Mouse (Mus musculus): Measurements from ENCODE around the gene Ubap1.

The Ubap1 gene

DNA sequence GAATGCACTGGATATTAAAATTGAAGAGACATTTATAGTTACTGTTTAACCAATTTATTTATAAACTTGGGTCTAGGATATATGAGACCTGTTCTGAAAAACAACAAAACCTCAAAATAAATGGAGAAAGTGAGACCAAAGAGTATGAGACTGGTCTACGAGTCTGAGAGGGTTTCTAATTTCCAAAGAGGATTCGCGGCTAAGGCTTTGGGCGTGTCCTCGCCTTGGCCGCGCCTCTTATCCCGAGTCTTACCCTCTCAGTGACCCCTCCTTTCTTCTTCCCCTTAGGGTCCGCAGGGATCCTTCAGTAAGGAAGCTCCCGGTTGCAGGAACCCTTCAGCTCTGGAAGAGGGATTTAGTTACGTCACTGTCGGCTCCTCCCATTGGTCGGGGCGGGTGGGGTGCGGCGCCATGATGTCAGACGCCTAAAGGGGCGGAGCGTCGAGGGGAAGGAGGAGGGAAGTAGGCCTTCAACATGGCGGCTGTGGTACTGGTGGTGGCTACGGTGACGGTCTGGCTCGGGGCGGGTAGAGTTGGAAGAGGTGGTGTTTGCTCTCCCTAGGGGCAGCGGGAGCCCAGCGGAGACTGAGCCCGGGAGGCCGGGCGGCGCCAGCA, at the start of gene Ubap1:
Ubap1 (plus strand) TSS at position 413 of the 615 bp plus-strand sequence.
- DNase-seq: peak; percentile 89

DNA sequence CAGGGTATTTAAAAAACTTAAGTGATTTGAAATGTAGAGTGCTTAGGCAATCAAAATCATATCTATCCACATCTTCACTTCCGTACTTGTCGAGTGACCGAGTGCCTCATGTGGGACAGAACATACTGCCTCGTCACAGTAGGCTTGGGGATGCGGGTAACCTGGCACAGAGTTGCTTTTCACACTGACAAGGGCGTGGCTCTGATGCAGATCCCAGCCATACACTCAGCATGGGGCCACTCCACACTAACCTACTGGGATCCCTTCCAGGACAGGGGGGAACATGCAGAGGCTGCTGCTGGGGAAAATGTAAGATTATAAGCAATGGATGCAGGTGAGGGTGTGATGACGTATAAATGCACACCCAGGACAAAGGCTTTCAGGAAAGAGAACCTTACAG, 45.1 kb upstream of the Ubap1 start:
- no peak for DNase-seq

GRCm38 (mm10) chr4:41304302-41304701, 44.5 kb upstream of the Ubap1 start:
- DNase-seq: no peak

DNA sequence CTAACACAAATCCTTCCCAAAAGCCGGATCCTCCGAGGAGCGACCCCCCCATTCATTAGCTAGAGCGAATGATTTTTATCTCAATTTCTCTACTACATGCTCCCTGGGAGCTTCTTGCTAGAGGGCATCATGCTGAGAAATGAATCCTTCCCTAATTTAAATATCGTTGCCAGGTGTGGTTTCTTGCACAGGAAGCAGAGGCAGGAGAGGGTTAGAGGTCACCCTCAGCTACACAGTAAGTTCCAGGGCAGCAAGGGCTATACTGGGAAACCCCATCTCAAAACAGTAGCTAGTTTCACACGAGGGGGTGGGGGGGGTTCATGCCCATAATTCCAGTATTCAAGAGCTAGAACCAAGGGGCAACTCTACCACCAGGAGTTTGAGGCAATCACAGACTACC, 41.4 kb upstream of the Ubap1 start:
- DNase-seq: no peak

- DNase-seq: no peak
Measured at GRCm38 (mm10) chr4:41310567-41311563, 37.9 kb upstream of the Ubap1 start.

DNA sequence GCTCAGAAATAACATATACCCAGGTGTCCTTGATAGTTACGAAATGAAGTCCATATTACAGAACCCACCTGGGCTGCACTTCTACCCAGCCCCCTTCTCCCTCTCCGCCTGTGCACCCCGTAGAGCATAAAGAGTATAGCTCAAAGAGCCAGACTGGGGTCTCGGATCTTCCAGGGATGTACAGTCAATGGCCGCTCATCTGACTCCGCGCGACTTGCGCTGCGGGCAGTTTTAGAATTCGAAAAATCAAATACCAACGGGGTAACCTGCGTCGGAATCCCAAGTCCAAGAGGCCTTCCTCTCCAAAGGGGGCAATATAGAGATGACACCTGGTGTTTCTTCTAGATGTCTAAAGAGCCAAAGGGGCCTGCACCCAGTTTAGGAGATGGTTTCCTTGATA, 35.1 kb upstream of the Ubap1 start:
- no peak for DNase-seq

GRCm38 (mm10) chr4:41314141-41315129, 34.4 kb upstream of the Ubap1 start, which contains the start of gene Dcaf12:
Gene Dcaf12 (minus strand): TSS chr4:41314889.
- DNase-seq: peak; percentile 94

DNA sequence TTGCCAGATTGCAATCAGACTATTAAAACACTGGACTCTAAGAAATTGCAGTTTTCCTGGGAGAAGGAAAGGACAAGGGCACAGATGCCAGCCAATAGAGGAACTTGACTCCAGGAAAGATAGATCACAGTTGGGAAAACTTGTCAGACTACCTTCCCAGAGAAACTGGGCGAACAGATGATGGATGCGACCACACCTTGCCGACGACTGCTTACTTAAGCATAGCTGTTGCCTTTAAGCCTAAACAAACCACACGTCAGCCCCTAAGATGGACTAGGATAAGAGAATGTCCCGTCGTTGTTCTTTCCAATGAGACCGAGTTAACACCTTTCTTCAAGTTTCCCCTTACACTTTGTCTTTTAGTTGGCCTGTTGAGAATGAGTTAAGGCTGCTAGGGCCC, 33.6 kb upstream of the Ubap1 start:
- DNase-seq: no peak

DNA sequence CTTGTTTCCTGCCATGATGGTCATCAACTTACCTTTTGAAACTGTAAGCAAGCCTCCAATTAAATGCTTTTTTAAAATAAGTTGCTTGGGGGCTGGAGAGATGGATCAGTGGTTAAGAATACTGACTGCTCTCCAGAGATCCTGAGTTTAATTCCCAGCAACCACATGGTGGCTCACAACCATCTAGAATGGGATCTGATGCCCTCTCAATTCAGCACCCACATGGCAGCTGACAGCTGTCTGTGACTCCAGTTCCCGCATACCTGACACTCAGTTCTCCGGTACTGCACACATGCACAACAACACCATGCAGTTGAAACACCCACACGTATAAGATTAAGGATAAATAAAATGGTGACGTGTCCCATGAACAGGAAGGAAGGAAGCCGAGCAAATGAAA, 30.5 kb upstream of the Ubap1 start:
- no peak for DNase-seq

- DNase-seq: no peak
Measured at GRCm38 (mm10) chr4:41320971-41321370, 27.8 kb upstream of the Ubap1 start.

GRCm38 (mm10) chr4:41326876-41327275, 21.9 kb upstream of the Ubap1 start:
- DNase-seq: no peak

- no peak for DNase-seq
Measured at GRCm38 (mm10) chr4:41329481-41329880, 19.3 kb upstream of the Ubap1 start.

DNA sequence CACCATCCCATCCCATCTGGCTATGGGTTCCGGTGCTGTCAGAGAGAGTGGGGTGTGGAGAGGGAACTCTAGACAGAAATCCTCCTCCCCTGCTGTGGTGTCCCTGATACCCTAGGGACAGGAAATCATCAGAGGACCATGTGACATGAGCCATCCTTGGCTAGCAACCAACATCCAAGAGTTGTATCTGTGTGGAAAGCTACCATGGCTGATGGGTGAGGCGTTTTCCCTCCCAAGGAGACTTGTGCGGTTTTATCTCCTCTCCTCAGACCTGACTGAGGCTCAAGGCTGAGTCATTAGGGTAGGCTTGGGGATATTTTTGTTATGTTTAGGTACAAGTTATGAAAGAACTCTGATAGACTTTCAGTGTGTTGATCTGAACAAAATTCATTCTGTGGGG, 17.7 kb upstream of the Ubap1 start:
- DNase-seq: no peak

DNA sequence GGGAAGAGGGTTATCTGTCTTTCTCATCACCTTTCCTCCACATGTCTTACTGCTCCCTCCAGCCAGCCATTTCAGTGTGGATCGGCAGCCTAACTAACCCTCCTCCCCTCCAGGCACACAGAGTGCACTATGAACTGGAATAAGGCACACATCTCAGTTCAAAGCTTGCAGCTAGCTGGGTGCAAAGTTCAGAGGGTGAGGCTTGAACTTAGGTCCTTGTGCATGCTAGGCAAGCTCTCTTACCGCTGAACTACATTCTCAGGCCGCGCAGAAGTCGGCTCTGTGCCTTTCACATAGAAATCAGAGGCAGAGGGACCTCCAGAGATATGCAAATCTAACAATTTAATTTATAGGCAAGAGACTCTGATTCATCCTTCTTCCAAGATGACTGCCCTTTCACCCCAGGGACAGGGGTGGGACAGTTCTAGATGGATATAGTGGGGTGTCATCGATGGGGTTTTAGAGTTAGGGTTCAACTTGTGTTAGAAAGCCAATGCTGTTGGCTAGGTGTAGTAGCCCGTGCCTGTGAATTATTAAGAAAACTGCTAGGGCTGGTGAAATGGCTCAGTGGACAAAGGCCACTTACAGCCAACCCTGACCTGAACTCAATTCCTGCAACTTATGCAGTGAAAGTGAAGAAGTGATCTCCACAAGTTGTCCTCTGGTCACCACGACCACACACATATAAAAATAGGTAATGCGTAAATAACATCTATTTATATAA, 16.9 kb upstream of the Ubap1 start:
- no peak for DNase-seq

GRCm38 (mm10) chr4:41336546-41336945, 12.2 kb upstream of the Ubap1 start:
- DNase-seq: no peak

GRCm38 (mm10) chr4:41340912-41341550, 7.8 kb upstream of the Ubap1 start:
- no peak for DNase-seq

DNA sequence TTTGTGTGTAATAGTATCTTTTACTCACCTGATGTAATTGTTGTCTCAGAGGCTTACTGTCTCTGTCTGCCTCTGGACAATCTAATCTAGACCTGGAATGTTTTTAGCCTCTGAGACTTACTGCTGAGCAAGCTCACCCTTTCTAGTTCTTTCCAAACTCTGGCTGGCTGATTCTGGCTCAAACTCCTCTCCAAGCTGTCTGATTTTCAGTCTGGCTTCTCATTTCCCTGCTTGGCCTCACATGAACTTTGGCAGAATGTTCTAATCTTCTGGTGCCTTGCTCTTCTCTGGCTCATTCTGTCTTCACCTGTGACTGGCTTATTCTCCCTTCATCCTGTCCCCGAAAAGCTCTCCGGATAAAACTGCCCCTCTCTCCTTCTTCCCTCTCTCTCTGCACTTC, 2.8 kb upstream of the Ubap1 start:
- no peak for DNase-seq

GRCm38 (mm10) chr4:41347839-41348238, 957 bp upstream of the Ubap1 start:
- DNase-seq: no peak

- DNase-seq: no peak
Measured at GRCm38 (mm10) chr4:41349199-41349591, 399 bp downstream of the Ubap1 start.

DNA sequence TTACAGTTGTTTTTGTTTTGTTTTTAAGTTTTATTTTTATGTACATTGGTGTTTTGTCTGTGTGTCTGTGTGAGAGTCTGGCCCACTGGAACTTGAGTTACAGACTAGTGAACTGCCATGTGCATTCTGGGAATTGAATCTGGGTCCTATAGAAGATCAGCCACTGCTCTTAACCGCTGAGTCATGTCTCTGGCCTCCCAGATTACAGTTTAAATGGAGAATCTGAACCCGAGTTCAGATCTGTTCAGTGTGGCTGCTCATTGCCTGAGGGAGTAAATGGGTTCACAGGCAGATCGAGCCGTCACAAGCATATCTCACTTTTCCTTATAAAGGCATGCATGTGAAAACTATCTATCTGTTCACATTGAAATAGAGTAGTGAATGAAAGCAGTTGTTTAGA, 4.0 kb downstream of the Ubap1 start:
- DNase-seq: no peak

DNA sequence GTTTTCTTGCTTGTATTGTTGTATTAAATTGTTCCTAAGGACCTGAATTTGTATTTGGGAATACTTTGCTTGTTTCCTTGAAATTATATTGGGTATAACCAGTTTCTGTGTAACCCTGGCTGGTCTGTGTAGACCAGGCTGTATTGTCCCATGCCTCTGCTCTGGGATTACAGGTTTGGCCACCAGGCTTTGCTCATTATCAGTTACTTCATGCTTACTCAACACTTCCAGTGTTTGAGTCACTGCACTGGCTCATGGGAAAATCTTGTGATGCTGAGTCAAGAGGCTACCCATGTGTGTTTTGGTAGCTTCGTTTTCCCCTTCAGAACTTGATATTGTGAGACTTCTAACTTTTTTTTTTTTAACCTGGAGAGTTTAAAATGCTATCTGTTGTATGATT, 4.5 kb downstream of the Ubap1 start:
- no peak for DNase-seq

- DNase-seq: no peak
Measured at GRCm38 (mm10) chr4:41357154-41357553, 8.4 kb downstream of the Ubap1 start.

Data from right cerebral cortex, postnatal 14 days (tissue).